Mouse (Mus musculus): ENCODE data around the gene 2310079G19Rik. TPM values are rescaled to one million over a fixed set of nuclear protein-coding genes. Genes with fewer than 3 reads are reported as not detected.
A peak's percentile ranks its signal among the peaks of the same experiment; 100 is the strongest.

2310079G19Rik gene
- polyA plus RNA-seq (2014; fragmentation: Nextera tagmentation; extraction: Ambion mirVana): not detected in 2 replicates

DNA sequence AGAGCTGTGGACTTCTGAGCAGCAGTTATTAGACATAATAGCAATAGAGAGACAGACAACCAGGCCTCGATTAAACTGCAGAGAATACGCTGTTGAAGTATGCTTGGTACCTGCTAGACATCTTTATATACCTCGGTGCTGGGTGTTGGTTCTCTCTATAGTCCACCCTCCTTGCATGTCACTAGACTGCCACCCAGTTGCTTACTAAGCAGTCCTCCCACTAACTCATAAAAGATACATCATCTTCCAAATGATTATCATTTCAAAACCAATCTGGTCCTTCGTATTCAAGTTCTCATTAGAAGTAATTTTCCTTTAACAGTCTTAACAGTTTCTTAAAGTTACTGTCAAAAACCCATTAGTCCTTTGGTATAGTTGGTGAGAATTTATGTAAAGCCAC is at the start of gene 2310079G19Rik:
TSS of gene 2310079G19Rik (minus strand) at position 101 of the 400 bp plus-strand sequence.
- 90% methylated on average over 4 of the region's 4 CpGs for WGBS
- no peaks in the 10 kb centered on the region for H3K9me3 ChIP-seq (ENCODE audit: control insufficient read depth, low read depth, low read length)

GRCm38 (mm10) chr16:88671571-88671970 is 44.1 kb upstream of the 2310079G19Rik start, which contains the start of gene Krtap27-1:
Gene Krtap27-1, minus strand, starts transcription at chr16:88671671.
- WGBS: 91% methylated on average over 4 of the region's 4 CpGs
- H3K4me3 ChIP-seq (ENCODE audit: low read depth, low read length): no peak within 1 kb of the TSS
- no peak within 1 kb of the TSS for H3K4me2 ChIP-seq (replicated peaks; ENCODE audit: low read depth, low read length)
- H3K9ac ChIP-seq (replicated peaks; ENCODE audit: low read depth, low read length): no peak within 1 kb of the TSS
- H3K27me3 ChIP-seq (ENCODE audit: control insufficient read depth, insufficient read depth, low read length): no peaks in the 10 kb centered on the region
- H3K9me3 ChIP-seq (ENCODE audit: control insufficient read depth, low read depth, low read length): no peaks in the 10 kb centered on the region
- H3K4me1 ChIP-seq (ENCODE audit: control insufficient read depth, insufficient read depth, low read length): no peaks in the 10 kb centered on the region
- no peak within 1 kb of the TSS for H3K27ac ChIP-seq (ENCODE audit: low read length)
- no peak for ATAC-seq (ENCODE audit: insufficient number of reproducible peaks, insufficient read depth, low FRiP score, low read depth)
- no peaks in the 10 kb centered on the region for H3K36me3 ChIP-seq (ENCODE audit: control insufficient read depth, insufficient read depth, low read length)

More for the DNA sequence above, at the start of gene 2310079G19Rik:
- no peaks in the 10 kb centered on the region for H3K36me3 ChIP-seq (ENCODE audit: control insufficient read depth, insufficient read depth, low read length)
- H3K27ac ChIP-seq (ENCODE audit: low read length): no peak within 1 kb of the TSS
- no peak within 1 kb of the TSS for H3K9ac ChIP-seq (replicated peaks; ENCODE audit: low read depth, low read length)
- no peaks in the 10 kb centered on the region for H3K27me3 ChIP-seq (ENCODE audit: control insufficient read depth, insufficient read depth, low read length)
- no peak within 1 kb of the TSS for H3K4me2 ChIP-seq (replicated peaks; ENCODE audit: low read depth, low read length)
- ATAC-seq (ENCODE audit: insufficient number of reproducible peaks, insufficient read depth, low FRiP score, low read depth): no peak
- no peaks in the 10 kb centered on the region for H3K4me1 ChIP-seq (ENCODE audit: control insufficient read depth, insufficient read depth, low read length)
- no peak within 1 kb of the TSS for H3K4me3 ChIP-seq (ENCODE audit: low read depth, low read length)

- no peaks in the 10 kb centered on the region for H3K27me3 ChIP-seq (ENCODE audit: control insufficient read depth, insufficient read depth, low read length)
- 0 out of 2 replicates have a peak, but pooled peaks have one; percentile 18 for ATAC-seq (ENCODE audit: insufficient number of reproducible peaks, insufficient read depth, low FRiP score, low read depth)
- no peaks in the 10 kb centered on the region for H3K36me3 ChIP-seq (ENCODE audit: control insufficient read depth, insufficient read depth, low read length)
- H3K4me2 ChIP-seq (replicated peaks; ENCODE audit: low read depth, low read length): no peak overlapping the region
- 65% methylated on average over 1 of the region's 1 CpGs for WGBS
- H3K9ac ChIP-seq (replicated peaks; ENCODE audit: low read depth, low read length): no peak overlapping the region
- H3K4me1 ChIP-seq (ENCODE audit: control insufficient read depth, insufficient read depth, low read length): no peaks in the 10 kb centered on the region
- no peaks in the 10 kb centered on the region for H3K9me3 ChIP-seq (ENCODE audit: control insufficient read depth, low read depth, low read length)
- H3K4me3 ChIP-seq (ENCODE audit: low read depth, low read length): no peak overlapping the region
- H3K27ac ChIP-seq (ENCODE audit: low read length): no peak overlapping the region
These were observed 30.0 kb upstream of the 2310079G19Rik start for GRCm38 (mm10) chr16:88657426-88657825.

DNA sequence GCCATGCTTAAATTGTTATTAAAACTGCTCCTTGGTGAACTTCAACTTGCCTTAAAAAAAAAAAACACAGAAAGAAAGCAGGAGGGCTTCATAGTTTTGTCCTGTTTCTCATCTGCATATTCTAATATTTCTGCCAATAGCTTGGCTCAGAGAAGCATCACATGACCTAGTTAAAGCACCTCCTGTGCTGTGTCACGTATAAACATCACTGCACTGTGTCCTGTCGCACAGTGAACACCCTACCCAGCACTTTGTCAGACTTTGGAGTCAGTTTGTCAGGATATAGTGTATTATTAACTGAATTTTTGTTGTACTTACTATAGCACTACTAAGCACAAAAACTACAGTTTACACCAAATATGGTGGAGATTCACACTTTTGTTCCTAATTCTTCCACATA is 24.5 kb upstream of the 2310079G19Rik start:
- H3K4me1 ChIP-seq (ENCODE audit: control insufficient read depth, insufficient read depth, low read length): no peaks in the 10 kb centered on the region
- no peaks in the 10 kb centered on the region for H3K27me3 ChIP-seq (ENCODE audit: control insufficient read depth, insufficient read depth, low read length)
- H3K4me3 ChIP-seq (ENCODE audit: low read depth, low read length): no peak overlapping the region
- H3K9me3 ChIP-seq (ENCODE audit: control insufficient read depth, low read depth, low read length): no peaks in the 10 kb centered on the region
- 52% methylated on average over 2 of the region's 2 CpGs for WGBS
- no peak overlapping the region for H3K9ac ChIP-seq (replicated peaks; ENCODE audit: low read depth, low read length)
- H3K27ac ChIP-seq (ENCODE audit: low read length): no peak overlapping the region
- no peak for ATAC-seq (ENCODE audit: insufficient number of reproducible peaks, insufficient read depth, low FRiP score, low read depth)
- H3K36me3 ChIP-seq (ENCODE audit: control insufficient read depth, insufficient read depth, low read length): no peaks in the 10 kb centered on the region
- H3K4me2 ChIP-seq (replicated peaks; ENCODE audit: low read depth, low read length): no peak overlapping the region

GRCm38 (mm10) chr16:88651082-88651481 is 23.6 kb upstream of the 2310079G19Rik start:
- Histone ChIP-seq H3K9ac (replicated peaks; ENCODE audit: low read depth, low read length) (no peak overlapping the region), H3K9me3 (ENCODE audit: control insufficient read depth, low read depth, low read length) (no peaks in the 10 kb centered on the region), H3K27ac (ENCODE audit: low read length) (no peak overlapping the region), H3K4me2 (replicated peaks; ENCODE audit: low read depth, low read length) (no peak overlapping the region), H3K27me3 (ENCODE audit: control insufficient read depth, insufficient read depth, low read length) (no peaks in the 10 kb centered on the region), H3K4me3 (ENCODE audit: low read depth, low read length) (no peak overlapping the region), H3K4me1 (ENCODE audit: control insufficient read depth, insufficient read depth, low read length) (no peaks in the 10 kb centered on the region), H3K36me3 (ENCODE audit: control insufficient read depth, insufficient read depth, low read length) (no peaks in the 10 kb centered on the region)
- 69% methylated on average over 1 of the region's 1 CpGs for WGBS
- no peak for ATAC-seq (ENCODE audit: insufficient number of reproducible peaks, insufficient read depth, low FRiP score, low read depth)

DNA sequence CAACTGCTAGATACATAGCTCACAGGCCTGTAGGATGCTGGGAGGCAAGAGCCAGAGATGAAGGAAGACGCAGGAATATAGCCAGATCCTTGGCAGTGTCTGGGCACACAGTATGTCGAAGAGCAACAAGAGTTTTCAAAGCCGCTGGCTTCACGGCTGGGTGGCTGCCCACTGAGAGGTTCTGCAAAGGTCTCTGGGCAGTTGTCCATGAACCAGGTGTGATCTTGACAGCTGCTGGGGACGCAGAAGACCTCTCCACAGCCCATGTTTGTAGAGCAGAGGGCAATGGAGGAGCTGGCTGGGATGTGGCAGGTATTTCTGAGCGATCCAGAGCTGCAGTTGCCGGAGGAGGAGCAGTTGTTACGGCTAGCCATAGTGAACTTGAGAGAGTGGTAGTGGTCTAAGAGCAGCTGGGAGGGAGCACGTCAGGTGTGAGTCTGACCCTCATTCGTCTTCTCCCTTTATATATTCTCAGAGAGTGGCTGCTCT is 19.9 kb upstream of the 2310079G19Rik start, which contains the start of gene Krtap26-1:
TSS of gene Krtap26-1 (minus strand) at position 439 of the 489 bp plus-strand sequence.
- H3K4me3 ChIP-seq (ENCODE audit: low read depth, low read length): no peak within 1 kb of the TSS
- no peaks in the 10 kb centered on the region for H3K36me3 ChIP-seq (ENCODE audit: control insufficient read depth, insufficient read depth, low read length)
- no peak within 1 kb of the TSS for H3K4me2 ChIP-seq (replicated peaks; ENCODE audit: low read depth, low read length)
- ATAC-seq (ENCODE audit: insufficient number of reproducible peaks, insufficient read depth, low FRiP score, low read depth): no peak
- WGBS: 85% methylated on average over 10 of the region's 10 CpGs
- no peak within 1 kb of the TSS for H3K9ac ChIP-seq (replicated peaks; ENCODE audit: low read depth, low read length)
- H3K27me3 ChIP-seq (ENCODE audit: control insufficient read depth, insufficient read depth, low read length): no peaks in the 10 kb centered on the region
- H3K9me3 ChIP-seq (ENCODE audit: control insufficient read depth, low read depth, low read length): no peaks in the 10 kb centered on the region
- H3K4me1 ChIP-seq (ENCODE audit: control insufficient read depth, insufficient read depth, low read length): no peaks in the 10 kb centered on the region
- H3K27ac ChIP-seq (ENCODE audit: low read length): no peak within 1 kb of the TSS

DNA sequence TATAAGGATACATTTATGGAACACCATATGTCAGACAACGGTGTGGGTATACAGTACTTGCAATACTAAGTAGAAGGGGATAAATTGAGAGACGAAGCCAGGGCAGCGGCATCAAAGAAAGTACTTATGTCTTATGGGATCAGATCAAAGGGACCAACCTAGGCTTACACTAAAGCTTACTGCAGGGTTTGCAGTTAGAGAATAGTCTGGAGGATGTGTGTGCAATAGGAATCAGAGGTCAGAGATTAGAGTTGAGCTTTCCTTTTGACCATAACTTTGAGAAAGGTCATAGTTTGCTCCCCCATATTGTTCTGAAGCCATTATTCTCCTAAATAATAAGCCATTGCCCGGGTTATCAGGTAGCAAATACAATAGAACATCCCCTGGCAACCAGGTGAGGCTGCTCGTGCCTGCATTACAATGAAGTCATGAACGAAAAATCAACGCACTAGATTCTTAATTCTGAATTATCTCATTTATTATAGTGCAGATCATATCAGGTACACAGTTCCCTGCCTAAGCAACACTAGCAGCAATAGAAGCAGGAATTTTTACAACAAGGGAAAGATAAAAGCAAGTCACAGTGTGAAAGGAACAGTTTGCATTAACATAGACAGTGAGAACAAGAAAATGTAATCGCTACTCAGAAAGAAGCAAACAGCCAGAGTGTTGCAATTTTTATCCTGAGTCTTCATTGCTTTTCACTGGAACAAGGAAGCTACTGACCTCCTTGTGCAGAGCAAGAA is 19.1 kb upstream of the 2310079G19Rik start:
- no peak for ATAC-seq (ENCODE audit: insufficient number of reproducible peaks, insufficient read depth, low FRiP score, low read depth)
- Histone ChIP-seq H3K36me3 (ENCODE audit: control insufficient read depth, insufficient read depth, low read length) (no peaks in the 10 kb centered on the region), H3K9ac (replicated peaks; ENCODE audit: low read depth, low read length) (no peak overlapping the region), H3K9me3 (ENCODE audit: control insufficient read depth, low read depth, low read length) (no peaks in the 10 kb centered on the region), H3K4me2 (replicated peaks; ENCODE audit: low read depth, low read length) (no peak overlapping the region), H3K4me1 (ENCODE audit: control insufficient read depth, insufficient read depth, low read length) (no peaks in the 10 kb centered on the region), H3K27ac (ENCODE audit: low read length) (no peak overlapping the region), H3K4me3 (ENCODE audit: low read depth, low read length) (no peak overlapping the region), H3K27me3 (ENCODE audit: control insufficient read depth, insufficient read depth, low read length) (no peaks in the 10 kb centered on the region)
- WGBS: 65% methylated on average over 8 of the region's 8 CpGs

- Histone ChIP-seq H3K4me3 (ENCODE audit: low read depth, low read length) (no peak overlapping the region), H3K27ac (ENCODE audit: low read length) (no peak overlapping the region), H3K9ac (replicated peaks; ENCODE audit: low read depth, low read length) (no peak overlapping the region), H3K4me1 (ENCODE audit: control insufficient read depth, insufficient read depth, low read length) (no peaks in the 10 kb centered on the region), H3K4me2 (replicated peaks; ENCODE audit: low read depth, low read length) (no peak overlapping the region), H3K36me3 (ENCODE audit: control insufficient read depth, insufficient read depth, low read length) (no peaks in the 10 kb centered on the region), H3K9me3 (ENCODE audit: control insufficient read depth, low read depth, low read length) (no peaks in the 10 kb centered on the region), H3K27me3 (ENCODE audit: control insufficient read depth, insufficient read depth, low read length) (no peaks in the 10 kb centered on the region)
- no peak for ATAC-seq (ENCODE audit: insufficient number of reproducible peaks, insufficient read depth, low FRiP score, low read depth)
- 82% methylated on average over 3 of the region's 3 CpGs for WGBS
These were observed 12.6 kb upstream of the 2310079G19Rik start for GRCm38 (mm10) chr16:88640053-88640452.

Data from stomach, embryonic 14.5 days (tissue).